Mouse (Mus musculus) heart, adult 2 months (tissue): ENCODE results near the gene Tox2.

Source experiments
- CTCF ChIP-seq: fragments of 200-600 bp; IDR thresholded peaks from 2 replicates; pipeline ENCODE4 v1.8.1; 2022; ENCODE audit warnings: antibody characterized with exemption, mild to moderate bottlenecking, moderate library complexity
- POLR2A ChIP-seq: fragments of 200-500 bp; IDR thresholded peaks from 2 replicates; pipeline ENCODE4 v1.6.1; 2011; ENCODE audit warnings: mild to moderate bottlenecking, low read depth, low read length, control low read depth; ENCODE audit not compliant: insufficient read depth

- TF ChIP-seq CTCF = no peak
- no peak for TF ChIP-seq POLR2A
Observed at GRCm38 (mm10) chr2:163237999-163238529, 35.1 kb downstream of the Tox2 start.
